Mouse (Mus musculus) midbrain, embryonic 12.5 days (tissue): ENCODE measurements at regions not wholly inside any gene's neighbourhood (a gene's known extent, or its start where the extent isn't known, plus 50 kb on each side); places are given as distances from the start of the nearest gene placed in this dataset.

Experiments used
- ATAC-seq: fragments of 200-750 bp; cut with Nextera tagmentation; 2 replicates; pipeline ENCODE4 v1.8.0; 2017; ENCODE audit warnings: low read depth, moderate TSS enrichment, moderate library complexity; ENCODE audit not compliant: low FRiP score
- H3K27ac ChIP-seq: fragments of 300-500 bp; sonication (generic); replicated peaks from 2 replicates; pipeline ENCODE4 v1.5.1; 2016; ENCODE audit warnings: mild to moderate bottlenecking
- H3K27me3 ChIP-seq: fragments of 300-500 bp; sonication (generic); 2 replicates; pipeline ENCODE4 v1.6.1; 2016; ENCODE audit warnings: mild to moderate bottlenecking
- H3K36me3 ChIP-seq: fragments of 300-500 bp; sonication (generic); 2 replicates; pipeline ENCODE4 v1.6.1; 2016
- H3K4me1 ChIP-seq: fragments of 300-500 bp; sonication (generic); 2 replicates; pipeline ENCODE4 v1.6.1; 2016
- H3K4me2 ChIP-seq: fragments of 300-500 bp; sonication (generic); replicated peaks from 2 replicates; pipeline ENCODE4 v1.6.1; 2016; ENCODE audit warnings: mild to moderate bottlenecking, moderate library complexity
- H3K4me3 ChIP-seq: fragments of 300-500 bp; sonication (generic); 2 replicates; pipeline ENCODE4 v1.5.1; 2016; ENCODE audit warnings: mild to moderate bottlenecking
- H3K9ac ChIP-seq: fragments of 300-500 bp; sonication (generic); replicated peaks from 2 replicates; pipeline ENCODE4 v1.6.1; 2016; ENCODE audit warnings: mild to moderate bottlenecking, moderate library complexity
- H3K9me3 ChIP-seq: fragments of 300-500 bp; sonication (generic); 2 replicates; pipeline ENCODE4 v1.6.1; 2016; ENCODE audit warnings: mild to moderate bottlenecking

GRCm38 (mm10) chr12:7328620-7329019, 648.8 kb upstream of the Apob start:
- H3K27me3 ChIP-seq, result no peaks in the 10 kb centered on the region
- H3K36me3 ChIP-seq, result no peaks in the 10 kb centered on the region
- ATAC-seq, result no peak
- H3K27ac ChIP-seq, result no peak overlapping the region
- H3K4me3 ChIP-seq, result no peak overlapping the region
- H3K9ac ChIP-seq, result no peak overlapping the region
- H3K4me2 ChIP-seq, result no peak overlapping the region
- no peaks in the 10 kb centered on the region for H3K4me1 ChIP-seq
- no peaks in the 10 kb centered on the region for H3K9me3 ChIP-seq
